Mouse (Mus musculus) liver, embryonic 14.5 days (tissue): ENCODE results near the gene Fbxo3.

Experiments used
- CTCF ChIP-seq: IDR thresholded peaks from 2 replicates; pipeline ENCODE4 v1.5.1; 2016; ENCODE audit warnings: antibody characterized with exemption, low read depth, control low read depth
- EP300 ChIP-seq: IDR thresholded peaks from 2 replicates; pipeline ENCODE4 v1.6.1; 2016; ENCODE audit warnings: antibody characterized with exemption, low read depth

- peak; percentile 93 for TF ChIP-seq CTCF
- TF ChIP-seq EP300, result no peak; the same call in 1 of the 2 replicates
Observed at GRCm38 (mm10) chr2:104034832-104035472, 7.4 kb downstream of the Fbxo3 start.
